Mouse (Mus musculus): ENCODE measurements around the gene Acin1. TPM values are rescaled to one million over a fixed set of nuclear protein-coding genes. Genes with fewer than 3 reads are reported as not detected.
A peak's percentile ranks its signal among the peaks of the same experiment; 100 is the strongest.

Gene Acin1
- polyA plus RNA-seq, 1 experiment from 2014 or later, result 175 TPM

GRCm38 (mm10) chr14:54715402-54715801 lies 28.7 kb upstream of the Acin1 start:
- 84% methylated on average over 1 of the region's 1 CpGs for WGBS
- ATAC-seq (ENCODE audit: insufficient number of reproducible peaks, insufficient read depth, low FRiP score, low TSS enrichment, low read depth), result no peak
- no peaks in the 10 kb centered on the region for H3K36me3 ChIP-seq

GRCm38 (mm10) chr14:54714617-54715081 lies 27.9 kb upstream of the Acin1 start:
- Histone ChIP-seq H3K9me3 (no peaks in the 10 kb centered on the region), H3K27me3 (0 out of 2 replicates have a peak, but pooled peaks cover 8% of the 10 kb centered on the region), H3K4me2 (peak overlapping the region; percentile 60), H3K4me3 (replicated peaks) (peak overlapping the region; percentile 26), H3K9ac (replicated peaks) (0 out of 2 replicates have a peak overlapping the region, but pooled peaks have one; percentile 23), H3K4me1 (replicated peaks) (peaks cover 11% of the 10 kb centered on the region), H3K36me3 (no peaks in the 10 kb centered on the region), H3K27ac (no peak overlapping the region)
- ATAC-seq (ENCODE audit: insufficient number of reproducible peaks, insufficient read depth, low FRiP score, low TSS enrichment, low read depth), result no peak
- 4% methylated on average over 15 of the region's 15 CpGs for WGBS

More at GRCm38 (mm10) chr14:54715402-54715801, 28.7 kb upstream of the Acin1 start:
- H3K4me1 ChIP-seq (replicated peaks), result peaks cover 10% of the 10 kb centered on the region
- H3K4me2 ChIP-seq, result no peak overlapping the region
- H3K4me3 ChIP-seq (replicated peaks), result no peak overlapping the region
- H3K9ac ChIP-seq (replicated peaks), result no peak overlapping the region
- no peak overlapping the region for H3K27ac ChIP-seq
- no peaks in the 10 kb centered on the region for H3K9me3 ChIP-seq
- H3K27me3 ChIP-seq, result 0 out of 2 replicates have a peak, but pooled peaks cover 8% of the 10 kb centered on the region

GRCm38 (mm10) chr14:54714121-54714520 lies 27.4 kb upstream of the Acin1 start:
- ATAC-seq (ENCODE audit: insufficient number of reproducible peaks, insufficient read depth, low FRiP score, low TSS enrichment, low read depth), result no peak
- WGBS, result 2% methylated on average over 13 of the region's 13 CpGs

GRCm38 (mm10) chr14:54712861-54713260 lies 26.1 kb upstream of the Acin1 start:
- H3K27me3 ChIP-seq, result 0 out of 2 replicates have a peak, but pooled peaks cover 11% of the 10 kb centered on the region
- 73% methylated on average over 8 of the region's 8 CpGs for WGBS
- no peak for ATAC-seq (ENCODE audit: insufficient number of reproducible peaks, insufficient read depth, low FRiP score, low TSS enrichment, low read depth)
- H3K9me3 ChIP-seq, result no peaks in the 10 kb centered on the region
- peaks cover 11% of the 10 kb centered on the region for H3K4me1 ChIP-seq (replicated peaks)
- H3K36me3 ChIP-seq, result no peaks in the 10 kb centered on the region
- no peak overlapping the region for H3K9ac ChIP-seq (replicated peaks)
- H3K27ac ChIP-seq, result no peak overlapping the region
- H3K4me3 ChIP-seq (replicated peaks), result no peak overlapping the region
- H3K4me2 ChIP-seq, result no peak overlapping the region

More at GRCm38 (mm10) chr14:54714121-54714520, 27.4 kb upstream of the Acin1 start:
- Histone ChIP-seq H3K4me1 (replicated peaks) (peaks cover 11% of the 10 kb centered on the region), H3K27me3 (0 out of 2 replicates have a peak, but pooled peaks cover 8% of the 10 kb centered on the region), H3K4me2 (peak overlapping the region; percentile 60), H3K4me3 (replicated peaks) (peak overlapping the region; percentile 26), H3K27ac (no peak overlapping the region), H3K36me3 (no peaks in the 10 kb centered on the region), H3K9me3 (no peaks in the 10 kb centered on the region), H3K9ac (replicated peaks) (0 out of 2 replicates have a peak overlapping the region, but pooled peaks have one; percentile 23)

- Histone ChIP-seq H3K4me1 (replicated peaks) (peaks cover 11% of the 10 kb centered on the region), H3K4me2 (no peak within 1 kb of the TSS), H3K27ac (no peak within 1 kb of the TSS), H3K27me3 (peaks cover 11% of the 10 kb centered on the region; the same call in 1 of the 2 replicates), H3K36me3 (no peaks in the 10 kb centered on the region), H3K4me3 (replicated peaks) (no peak within 1 kb of the TSS), H3K9me3 (no peaks in the 10 kb centered on the region), H3K9ac (replicated peaks) (no peak within 1 kb of the TSS)
- no peak for ATAC-seq (ENCODE audit: insufficient number of reproducible peaks, insufficient read depth, low FRiP score, low TSS enrichment, low read depth)
- WGBS, result 81% methylated on average over 7 of the region's 7 CpGs
Observed at GRCm38 (mm10) chr14:54712074-54712473, 25.3 kb upstream of the Acin1 start, which contains the start of gene Cebpe. Gene Cebpe (minus strand): TSS chr14:54712174.

GRCm38 (mm10) chr14:54709054-54709453 lies 22.3 kb upstream of the Acin1 start:
- H3K9ac ChIP-seq (replicated peaks), result no peak overlapping the region
- no peaks in the 10 kb centered on the region for H3K9me3 ChIP-seq
- H3K36me3 ChIP-seq, result no peaks in the 10 kb centered on the region
- 82% methylated on average over 9 of the region's 9 CpGs for WGBS
- no peak for ATAC-seq (ENCODE audit: insufficient number of reproducible peaks, insufficient read depth, low FRiP score, low TSS enrichment, low read depth)
- no peak overlapping the region for H3K27ac ChIP-seq
- no peak overlapping the region for H3K4me2 ChIP-seq
- peaks cover 3% of the 10 kb centered on the region; the same call in 1 of the 2 replicates for H3K4me1 ChIP-seq (replicated peaks)
- peaks cover 3% of the 10 kb centered on the region; the same call in 1 of the 2 replicates for H3K27me3 ChIP-seq
- no peak overlapping the region for H3K4me3 ChIP-seq (replicated peaks)

GRCm38 (mm10) chr14:54706589-54707320 lies 20.0 kb upstream of the Acin1 start:
- Histone ChIP-seq H3K4me3 (replicated peaks) (no peak overlapping the region), H3K4me1 (replicated peaks) (peaks cover 3% of the 10 kb centered on the region; the same call in 1 of the 2 replicates), H3K9ac (replicated peaks) (no peak overlapping the region), H3K27me3 (peaks cover 20% of the 10 kb centered on the region), H3K27ac (no peak overlapping the region), H3K4me2 (no peak overlapping the region), H3K9me3 (no peaks in the 10 kb centered on the region), H3K36me3 (no peaks in the 10 kb centered on the region)
- WGBS, result 62% methylated on average over 17 of the region's 17 CpGs
- no peak for ATAC-seq (ENCODE audit: insufficient number of reproducible peaks, insufficient read depth, low FRiP score, low TSS enrichment, low read depth)

- H3K4me3 ChIP-seq (replicated peaks), result no peak overlapping the region
- WGBS, result 40% methylated on average over 5 of the region's 5 CpGs
- ATAC-seq (ENCODE audit: insufficient number of reproducible peaks, insufficient read depth, low FRiP score, low TSS enrichment, low read depth), result 0 out of 2 replicates have a peak, but pooled peaks have one; percentile 66
- H3K9me3 ChIP-seq, result no peaks in the 10 kb centered on the region
- no peaks in the 10 kb centered on the region for H3K36me3 ChIP-seq
- H3K27ac ChIP-seq, result no peak overlapping the region
- H3K4me2 ChIP-seq, result no peak overlapping the region
- H3K9ac ChIP-seq (replicated peaks), result no peak overlapping the region
- peaks cover 24% of the 10 kb centered on the region for H3K27me3 ChIP-seq
- H3K4me1 ChIP-seq (replicated peaks), result peaks cover 3% of the 10 kb centered on the region; the same call in 1 of the 2 replicates
Observed at GRCm38 (mm10) chr14:54705844-54706243, 19.1 kb upstream of the Acin1 start.

- WGBS, result 70% methylated on average over 10 of the region's 10 CpGs
- Histone ChIP-seq H3K27ac (no peak overlapping the region), H3K4me1 (replicated peaks) (no peaks in the 10 kb centered on the region), H3K27me3 (peaks cover 24% of the 10 kb centered on the region), H3K9me3 (no peaks in the 10 kb centered on the region), H3K4me3 (replicated peaks) (no peak overlapping the region), H3K36me3 (no peaks in the 10 kb centered on the region), H3K9ac (replicated peaks) (no peak overlapping the region), H3K4me2 (no peak overlapping the region)
- ATAC-seq (ENCODE audit: insufficient number of reproducible peaks, insufficient read depth, low FRiP score, low TSS enrichment, low read depth), result no peak
Observed at GRCm38 (mm10) chr14:54703207-54703606, 16.5 kb upstream of the Acin1 start.

- no peak for ATAC-seq (ENCODE audit: insufficient number of reproducible peaks, insufficient read depth, low FRiP score, low TSS enrichment, low read depth)
- Histone ChIP-seq H3K4me1 (replicated peaks) (no peaks in the 10 kb centered on the region), H3K36me3 (no peaks in the 10 kb centered on the region), H3K9me3 (no peaks in the 10 kb centered on the region), H3K4me3 (replicated peaks) (no peak overlapping the region), H3K9ac (replicated peaks) (no peak overlapping the region), H3K27ac (no peak overlapping the region), H3K27me3 (peaks cover 21% of the 10 kb centered on the region), H3K4me2 (no peak overlapping the region)
- WGBS, result 7% methylated on average over 6 of the region's 6 CpGs
Observed at GRCm38 (mm10) chr14:54701298-54701697, 14.6 kb upstream of the Acin1 start.

- ATAC-seq (ENCODE audit: insufficient number of reproducible peaks, insufficient read depth, low FRiP score, low TSS enrichment, low read depth), result no peak
- no peak overlapping the region for H3K27ac ChIP-seq
- H3K9me3 ChIP-seq, result no peaks in the 10 kb centered on the region
- WGBS, result 33% methylated on average over 3 of the region's 3 CpGs
- no peak overlapping the region for H3K4me3 ChIP-seq (replicated peaks)
- no peak overlapping the region for H3K9ac ChIP-seq (replicated peaks)
- H3K4me1 ChIP-seq (replicated peaks), result no peaks in the 10 kb centered on the region
- no peaks in the 10 kb centered on the region for H3K36me3 ChIP-seq
- H3K4me2 ChIP-seq, result no peak overlapping the region
- H3K27me3 ChIP-seq, result peaks cover 21% of the 10 kb centered on the region
Observed at GRCm38 (mm10) chr14:54699586-54699985, 12.9 kb upstream of the Acin1 start.

Measured in limb, embryonic 12.5 days (tissue).